10 mouse cellular contexts compared by ENCODE assay signal in the genomic region with DNA sequence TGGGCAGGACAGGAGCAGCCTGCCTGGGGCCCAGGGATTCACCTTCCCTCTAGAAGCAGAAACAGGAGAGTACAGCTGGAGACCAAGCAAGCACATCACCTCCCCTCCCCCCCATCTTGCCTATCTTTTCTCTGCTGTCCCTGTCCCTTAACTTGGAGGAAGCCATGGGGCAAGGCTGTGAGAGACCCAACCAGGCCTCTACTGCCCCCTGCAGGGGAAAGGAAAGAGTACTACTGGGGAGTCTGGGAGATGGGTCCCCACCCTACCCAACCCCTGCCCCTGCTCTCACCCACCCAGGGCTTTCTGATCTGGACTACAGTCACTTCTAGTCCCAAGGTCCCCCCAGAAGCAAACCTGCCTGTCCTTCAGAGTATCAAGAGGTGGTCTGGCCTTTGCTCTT. TPM values are rescaled to one million over a fixed set of nuclear protein-coding genes. Genes with fewer than 3 reads are reported as not detected.
DNase-seq lines count a peak whose midpoint lies in the region; ATAC-seq and TF ChIP-seq lines count a peak whose summit lies in the region.
"Had no signal": no experiment of that assay in that cellular context is flagged by ENCODE, and none has a peak within 500 bp of the region (broad histone marks: within the 10 kb centered on the region; RNA-seq: fewer than 3 reads in every experiment).

No protein-coding gene starts in this region.

- H3K4me3 ChIP-seq in forebrain, postnatal 0 days (ENCODE audit: low read depth, low read length), result no peak overlapping the region
- H3K4me3 ChIP-seq: embryonic facial prominence, embryonic 15.5 days; megakaryocyte, embryonic 14.5 days had no signal

- H3K27me3 ChIP-seq in forebrain, postnatal 0 days (ENCODE audit: insufficient read depth, low read length), result no peaks in the 10 kb centered on the region
- H3K27me3 ChIP-seq: embryonic facial prominence, embryonic 15.5 days had no signal

- no peaks in the 10 kb centered on the region for H3K36me3 ChIP-seq in forebrain, postnatal 0 days (ENCODE audit: insufficient read depth)

- no peaks in the 10 kb centered on the region for H3K9me3 ChIP-seq in forebrain, postnatal 0 days (ENCODE audit: low read length)
- H3K9me3 ChIP-seq: embryonic facial prominence, embryonic 15.5 days; megakaryocyte, embryonic 14.5 days had no signal

- H3K4me2 ChIP-seq in forebrain, postnatal 0 days (ENCODE audit: low read depth), result no peak overlapping the region
- H3K4me2 ChIP-seq: embryonic facial prominence, embryonic 15.5 days had no signal

- no peak overlapping the region for H3K9ac ChIP-seq in forebrain, postnatal 0 days
- H3K9ac ChIP-seq: embryonic facial prominence, embryonic 15.5 days had no signal

- intact Hi-C loops in left cerebral cortex, postnatal 4 days (cut with DNase I), result no loop called here
- intact Hi-C loops in left cerebral cortex, postnatal 14 days (cut with DNase I), result no loop called here

- DNase-seq in left cerebral cortex, postnatal 4 days, result peak; percentile 39
- DNase-seq in left cerebral cortex, postnatal 14 days (ENCODE audit: low spot score in 2 of 2), result no peak
- peak; percentile 63 for DNase-seq in adrenal gland, adult 2 months
- no peak for DNase-seq in forebrain, postnatal 0 days
- peak; percentile 25 to 50 for DNase-seq in kidney, adult 8-10 months
- DNase-seq in lung, postnatal 36 days, result peak; percentile 82
- peak; percentile 33 for DNase-seq in testis, postnatal 14 days (ENCODE audit: low spot score)
- no peak for DNase-seq in spleen, postnatal 36 days (ENCODE audit: low spot score in 2 of 2)

- TF ChIP-seq CTCF in forebrain, postnatal 0 days (IDR thresholded peaks at IDR 0.05; ENCODE audit: low read depth), result peak; percentile 48

- peak; percentile 32; the same call in 1 of the 2 replicates for ATAC-seq in forebrain, postnatal 0 days

- no peaks in the 10 kb centered on the region for H3K4me1 ChIP-seq in forebrain, postnatal 0 days (ENCODE audit: insufficient read depth)
- H3K4me1 ChIP-seq: embryonic facial prominence, embryonic 15.5 days had no signal

- no peak overlapping the region for H3K27ac ChIP-seq in forebrain, postnatal 0 days (ENCODE audit: low read depth, low read length)
- H3K27ac ChIP-seq: embryonic facial prominence, embryonic 15.5 days had no signal

RNA-seq across cellular contexts. Expression of a gene that starts 53.6 kb away (rescaled TPM):
- 1 to 10 TPM; 8.7 to 9.6 TPM for total RNA-seq in left cerebral cortex, postnatal 4 days (2021)
- 1 to 10 TPM; 7.8 to 9.7 TPM for total RNA-seq in left cerebral cortex, postnatal 14 days (2021)
- 10 to 100 TPM; 26.8 to 30.1 TPM for total RNA-seq in adrenal gland, adult 2 months (2021)
- 4.9 and 5.1 TPM in 2 replicates for polyA plus RNA-seq in adrenal gland, adult 2 months (2012; rRNA removed)
- 8.6 and 11.0 TPM in 2 replicates for total RNA-seq in forebrain, postnatal 0 days (2014; rRNA removed)
- polyA plus RNA-seq in forebrain, postnatal 0 days (2015; fragmentation: Nextera tagmentation; extraction: Ambion mirVana), result 5.0 and 6.0 TPM in 2 replicates

RNA-seq across cellular contexts. Expression of a gene that starts 55.8 kb away (rescaled TPM):
- 10 to 100 TPM; 32.8 to 35.8 TPM for total RNA-seq in left cerebral cortex, postnatal 4 days (2021)
- total RNA-seq in left cerebral cortex, postnatal 14 days (2021), result 10 to 100 TPM; 34.1 to 34.8 TPM
- 10 to 100 TPM; 19.4 to 24.7 TPM for total RNA-seq in adrenal gland, adult 2 months (2021)
- polyA plus RNA-seq in adrenal gland, adult 2 months (2012; rRNA removed), result 18.6 and 24.1 TPM in 2 replicates
- total RNA-seq in forebrain, postnatal 0 days (2014; rRNA removed), result 45.2 and 70.4 TPM in 2 replicates
- polyA plus RNA-seq in forebrain, postnatal 0 days (2015; fragmentation: Nextera tagmentation; extraction: Ambion mirVana), result 31.3 and 32.2 TPM in 2 replicates

RNA-seq across cellular contexts. Expression of a gene that starts 58.7 kb away (rescaled TPM):
- 10 to 100 TPM; 25.6 to 27.7 TPM for total RNA-seq in left cerebral cortex, postnatal 4 days (2021)
- 10 to 100 TPM; 20.9 to 23.0 TPM for total RNA-seq in left cerebral cortex, postnatal 14 days (2021)
- 10 to 100 TPM in 1 of 2 experiments, 1 to 10 TPM in 1; 8.2 to 17.8 TPM for total RNA-seq in adrenal gland, adult 2 months (2021)
- 3.6 and 5.1 TPM in 2 replicates for polyA plus RNA-seq in adrenal gland, adult 2 months (2012; rRNA removed)
- 10.7 and 10.9 TPM in 2 replicates for total RNA-seq in forebrain, postnatal 0 days (2014; rRNA removed)
- polyA plus RNA-seq in forebrain, postnatal 0 days (2015; fragmentation: Nextera tagmentation; extraction: Ambion mirVana), result 3.8 and 7.0 TPM in 2 replicates

Comparison
In these comparisons a context has a peak if more than half of its experiments do, and no peak if none do; other contexts are left out.
1. DNase-seq: peak in left cerebral cortex, postnatal 4 days (single experiment), adrenal gland, adult 2 months (single experiment), kidney, adult 8-10 months (2 of 2), lung, postnatal 36 days (single experiment) and testis, postnatal 14 days (single experiment); none in left cerebral cortex, postnatal 14 days (0 of 2), forebrain, postnatal 0 days (single experiment) and spleen, postnatal 36 days (0 of 2).